Mouse (Mus musculus): ENCODE results near the gene Samd14.
"Not testable (repeated sequence)": the region's sequence is repeated elsewhere in the genome, so short reads cannot be mapped to it uniquely, and the experiment has no call there.

Samd14 gene

GRCm38 (mm10) chr11:95006525-95007219 is 3.0 kb upstream of the Samd14 start:
- peak; percentile 63 to 70 for DNase-seq (ENCODE audit: low spot score in 2 of 2)

GRCm38 (mm10) chr11:95007418-95007817 is 2.3 kb upstream of the Samd14 start:
- DNase-seq (ENCODE audit: low spot score in 2 of 2): no peak

GRCm38 (mm10) chr11:95008661-95009628 is 734 bp upstream of the Samd14 start:
- DNase-seq (ENCODE audit: low spot score in 2 of 2): no peak

- DNase-seq (ENCODE audit: low spot score in 2 of 2): no peak
These were observed 561 bp downstream of the Samd14 start for GRCm38 (mm10) chr11:95010141-95010739.

GRCm38 (mm10) chr11:95010841-95011403 is 1.2 kb downstream of the Samd14 start:
- not testable (repeated sequence) for DNase-seq (ENCODE audit: low spot score in 2 of 2)

- DNase-seq (ENCODE audit: low spot score in 2 of 2): no peak
These were observed 1.7 kb downstream of the Samd14 start for GRCm38 (mm10) chr11:95011416-95011815.

- DNase-seq (ENCODE audit: low spot score in 2 of 2): no peak
These were observed 2.4 kb downstream of the Samd14 start for GRCm38 (mm10) chr11:95012075-95012474.

GRCm38 (mm10) chr11:95012487-95012886 is 2.8 kb downstream of the Samd14 start:
- DNase-seq (ENCODE audit: low spot score in 2 of 2): no peak

- DNase-seq (ENCODE audit: low spot score in 2 of 2): no peak
These were observed 5.8 kb downstream of the Samd14 start for GRCm38 (mm10) chr11:95015484-95015883.

- no peak for DNase-seq (ENCODE audit: low spot score in 2 of 2)
These were observed 12.7 kb downstream of the Samd14 start for GRCm38 (mm10) chr11:95022237-95022992.

- DNase-seq (ENCODE audit: low spot score in 2 of 2): no peak
These were observed 13.8 kb downstream of the Samd14 start for GRCm38 (mm10) chr11:95023481-95023880.

GRCm38 (mm10) chr11:95024439-95025184 is 14.9 kb downstream of the Samd14 start:
- peak in 1 of 2 experiments; percentile 56 for DNase-seq (ENCODE audit: low spot score in 2 of 2)

- DNase-seq (ENCODE audit: low spot score in 2 of 2): no peak
These were observed 15.7 kb downstream of the Samd14 start for GRCm38 (mm10) chr11:95025227-95026012.

GRCm38 (mm10) chr11:95026090-95026542 is 16.4 kb downstream of the Samd14 start:
- DNase-seq (ENCODE audit: low spot score in 2 of 2): no peak

- DNase-seq (ENCODE audit: low spot score in 2 of 2): no peak
These were observed 17.2 kb downstream of the Samd14 start for GRCm38 (mm10) chr11:95026849-95027248.

- DNase-seq (ENCODE audit: low spot score in 2 of 2): no peak
These were observed 18.3 kb downstream of the Samd14 start for GRCm38 (mm10) chr11:95027850-95028470.

- no peak for DNase-seq (ENCODE audit: low spot score in 2 of 2)
These were observed 23.3 kb downstream of the Samd14 start for GRCm38 (mm10) chr11:95032945-95033344.

GRCm38 (mm10) chr11:95033617-95034016 is 23.9 kb downstream of the Samd14 start:
- no peak for DNase-seq (ENCODE audit: low spot score in 2 of 2)

GRCm38 (mm10) chr11:95034902-95035301 is 25.2 kb downstream of the Samd14 start:
- peak; percentile 66 to 69 for DNase-seq (ENCODE audit: low spot score in 2 of 2)
